Mouse (Mus musculus) adrenal gland, adult 2 months (tissue): ENCODE measurements at regions not wholly inside any gene's neighbourhood (a gene's known extent, or its start where the extent isn't known, plus 50 kb on each side); places are given as distances from the start of the nearest gene placed in this dataset.

Experiments
- DNase-seq: peaks from one replicate; pipeline ENCODE4 v3.0.0; 2021

DNA sequence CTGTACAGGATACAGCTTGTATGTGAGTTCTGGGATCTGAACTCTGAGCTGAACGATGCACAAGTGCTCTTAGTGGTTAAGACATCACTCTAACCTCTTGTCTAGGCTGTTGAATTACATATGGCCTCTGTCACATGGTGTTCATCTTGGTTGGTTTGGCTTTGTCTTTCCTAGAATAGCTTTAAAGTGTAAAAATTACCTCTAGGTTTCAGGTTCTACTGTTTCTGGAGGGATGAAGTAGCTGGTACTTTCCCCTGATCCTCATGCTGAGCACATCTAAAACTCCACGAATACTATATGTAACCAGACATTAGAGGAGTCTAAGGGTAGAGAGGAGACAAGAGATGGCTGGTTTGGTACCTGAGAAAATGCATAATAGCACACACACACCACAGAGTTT lies 271.1 kb upstream of the Hs6st1 start:
- DNase-seq = no peak

GRCm38 (mm10) chr1:35797526-35797925 lies 270.7 kb upstream of the Hs6st1 start:
- DNase-seq = no peak

GRCm38 (mm10) chr1:35805546-35805945 lies 262.7 kb upstream of the Hs6st1 start:
- DNase-seq = no peak

GRCm38 (mm10) chr1:35806329-35806728 lies 261.9 kb upstream of the Hs6st1 start:
- no peak for DNase-seq

- DNase-seq = peak; percentile 4
These were observed 261.5 kb upstream of the Hs6st1 start for GRCm38 (mm10) chr1:35806731-35807130.

DNA sequence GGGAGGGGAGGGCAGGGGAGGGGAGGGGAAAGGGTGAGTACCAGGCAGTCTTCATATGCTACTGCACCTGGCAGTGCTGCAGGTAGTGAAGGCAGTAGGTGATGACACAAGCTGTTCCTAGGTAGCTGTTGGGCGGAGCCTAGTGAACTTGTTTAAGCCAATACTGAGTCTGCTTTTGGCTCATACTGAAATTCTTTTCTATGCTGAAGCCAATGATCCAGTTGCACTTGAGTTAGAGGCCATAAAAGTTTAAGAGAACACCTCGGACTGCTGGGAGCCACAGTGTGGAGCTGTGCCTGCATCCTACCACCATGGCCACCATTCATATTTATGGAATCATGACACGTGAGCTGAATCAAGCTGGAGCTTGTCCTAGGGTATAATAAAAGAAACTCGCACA lies 259.3 kb upstream of the Hs6st1 start:
- DNase-seq = no peak

GRCm38 (mm10) chr1:35809341-35809740 lies 258.9 kb upstream of the Hs6st1 start:
- DNase-seq = no peak

DNA sequence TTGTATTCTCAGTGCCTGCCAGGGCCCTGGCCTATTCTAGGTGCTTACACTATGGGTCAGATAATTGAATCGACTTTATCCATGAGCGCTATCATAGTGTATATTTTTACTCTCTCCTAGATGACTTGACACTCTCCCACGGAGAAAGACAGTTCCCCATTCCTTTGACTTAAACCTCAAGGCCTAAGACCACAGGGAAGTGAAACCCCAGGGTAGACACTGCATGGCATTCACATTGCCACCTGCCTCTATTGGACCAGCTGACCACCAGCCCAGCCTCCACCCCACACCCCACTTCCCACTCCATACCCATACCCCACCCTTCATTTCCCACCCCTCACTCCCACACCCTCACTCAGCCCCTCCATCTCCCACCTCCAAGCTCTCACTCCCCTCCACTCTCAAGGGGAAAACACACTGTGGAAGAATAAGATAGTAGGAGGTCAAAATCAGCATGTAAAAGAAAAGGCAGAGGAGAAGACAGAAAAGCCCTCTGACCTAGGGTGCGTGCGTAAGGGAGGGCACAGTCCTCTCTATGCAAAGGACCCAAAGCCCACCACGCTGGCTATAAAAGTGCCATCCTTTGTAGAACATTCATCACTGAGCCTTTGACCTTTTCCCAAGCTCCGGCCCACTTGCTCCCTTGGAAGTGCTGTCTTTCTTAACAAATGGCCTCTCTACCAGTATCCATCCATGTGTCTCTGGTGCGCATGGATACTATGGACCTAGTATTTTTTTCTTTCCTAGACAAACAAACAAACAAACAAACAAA lies 257.4 kb upstream of the Hs6st1 start:
- DNase-seq = no peak

DNA sequence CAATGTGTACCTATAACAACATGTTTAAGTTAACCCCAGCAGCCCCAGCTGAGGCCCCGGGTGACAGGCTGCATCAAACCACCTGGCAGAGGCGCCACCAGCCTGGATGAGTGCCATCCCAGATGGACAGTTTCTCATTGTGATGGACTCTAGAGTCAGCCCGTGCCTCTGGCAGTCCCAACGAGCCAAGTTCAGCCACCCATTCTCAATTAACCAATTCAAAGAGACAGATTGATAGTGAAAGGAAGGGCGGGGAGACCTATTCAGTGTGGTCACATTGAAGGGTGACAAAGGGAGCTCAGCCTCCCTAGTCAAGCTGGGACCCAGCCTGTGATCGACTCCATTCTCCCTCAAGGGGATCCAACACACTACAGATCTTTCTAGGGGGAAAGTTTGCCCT lies 256.8 kb upstream of the Hs6st1 start:
- DNase-seq = no peak

GRCm38 (mm10) chr1:35811795-35812194 lies 256.4 kb upstream of the Hs6st1 start:
- no peak for DNase-seq

DNA sequence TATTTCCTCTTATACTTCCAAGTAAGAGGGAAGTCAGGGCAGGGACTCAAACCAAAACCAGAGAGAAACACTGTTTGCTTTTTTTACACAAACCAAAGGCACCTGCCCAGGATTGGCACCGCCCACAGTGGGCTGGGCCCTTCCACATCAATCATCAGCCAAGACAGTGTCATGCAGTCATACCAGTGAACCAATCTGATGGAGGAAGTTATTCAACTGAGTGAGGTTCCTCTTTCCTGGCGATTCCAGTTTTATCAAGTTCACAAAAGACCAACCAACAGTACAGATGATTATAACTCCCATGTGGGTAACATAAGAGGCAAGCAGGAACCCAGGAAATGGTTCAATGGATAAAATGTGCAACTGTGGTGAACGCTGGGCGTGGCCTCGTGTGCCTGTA lies 254.6 kb upstream of the Hs6st1 start:
- DNase-seq = no peak

DNA sequence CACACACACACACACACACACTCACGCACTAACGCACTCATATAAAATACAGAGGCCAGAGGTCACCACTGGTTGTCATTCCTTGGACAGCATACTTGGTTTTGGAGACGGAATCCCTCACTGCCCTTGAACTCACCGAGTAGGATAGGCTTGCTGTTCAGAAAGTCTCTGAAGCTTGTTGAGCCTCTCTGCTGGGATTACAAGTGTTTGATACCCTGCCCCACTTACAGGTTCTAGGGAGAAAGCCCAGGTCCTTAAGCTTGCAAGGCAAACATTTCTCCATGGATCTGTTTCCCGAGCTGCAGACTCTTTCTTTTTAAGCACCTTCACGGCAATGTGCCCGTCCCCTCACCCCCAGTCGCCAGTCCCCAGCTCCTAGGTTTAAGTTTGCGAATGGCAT lies 254.0 kb upstream of the Hs6st1 start:
- no peak for DNase-seq

GRCm38 (mm10) chr1:35814751-35815150 lies 253.4 kb upstream of the Hs6st1 start:
- no peak for DNase-seq

DNA sequence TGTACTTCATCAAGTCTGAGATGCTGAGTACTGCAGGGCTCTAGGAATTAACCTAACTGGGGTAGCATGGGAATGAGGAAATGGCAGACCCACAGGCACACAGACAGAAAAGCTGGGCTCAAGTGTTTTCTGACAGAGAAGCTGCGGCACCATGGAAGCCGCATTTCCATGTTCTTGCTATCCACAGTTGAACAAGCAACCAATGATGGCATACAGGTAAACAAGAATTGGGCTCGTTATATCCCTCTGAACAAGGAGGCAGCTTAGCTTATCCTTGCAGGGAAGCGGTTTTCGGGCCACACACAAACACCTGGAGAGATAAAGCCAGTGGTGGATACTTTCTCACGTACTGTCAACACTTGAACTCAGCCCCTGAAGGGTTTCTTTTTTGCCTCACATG lies 246.4 kb upstream of the Hs6st1 start:
- no peak for DNase-seq

- DNase-seq = no peak
These were observed 245.6 kb upstream of the Hs6st1 start for GRCm38 (mm10) chr1:35822376-35823202.

DNA sequence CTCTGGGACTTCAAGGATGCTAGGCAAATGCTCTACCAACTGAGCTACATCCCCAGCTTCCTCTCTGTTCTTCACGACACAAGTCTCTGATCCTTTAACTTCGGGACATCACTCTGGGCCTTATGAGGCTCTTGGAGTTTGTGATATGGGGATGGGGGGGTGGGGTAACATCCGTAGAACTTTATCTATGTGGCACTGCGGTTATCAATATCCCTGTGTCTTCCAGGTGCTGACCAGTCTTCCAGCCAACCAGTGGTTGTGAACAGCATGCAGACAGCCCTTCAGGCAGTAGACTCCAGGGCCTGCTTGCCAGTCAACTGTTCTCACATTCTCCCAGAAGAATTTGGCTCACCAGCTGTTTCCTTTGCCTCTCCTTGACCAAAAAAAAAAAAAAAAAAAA lies 244.7 kb upstream of the Hs6st1 start:
- DNase-seq = no peak

- no peak for DNase-seq
These were observed 244.0 kb upstream of the Hs6st1 start for GRCm38 (mm10) chr1:35823981-35824880.

DNA sequence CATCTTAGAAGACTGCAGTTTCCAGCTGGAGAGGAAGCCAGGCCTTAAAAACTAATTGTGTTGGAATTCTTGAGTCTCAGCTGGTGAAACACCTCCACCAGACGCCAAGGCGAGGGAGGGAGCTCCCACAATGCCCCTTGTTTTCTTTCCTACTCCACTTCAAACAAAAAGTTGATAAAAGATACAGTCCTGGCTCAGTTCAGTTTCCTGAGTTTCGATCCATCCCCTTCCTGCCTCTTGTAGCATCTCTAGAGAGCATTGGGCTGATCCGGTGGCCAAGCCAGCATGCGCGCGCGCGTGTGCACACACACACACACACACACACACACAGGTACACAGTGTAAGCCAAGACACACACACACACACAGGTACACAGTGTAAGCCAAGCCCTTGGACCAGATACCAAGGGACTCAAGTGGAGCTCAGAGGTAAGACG lies 242.7 kb upstream of the Hs6st1 start:
- no peak for DNase-seq

DNA sequence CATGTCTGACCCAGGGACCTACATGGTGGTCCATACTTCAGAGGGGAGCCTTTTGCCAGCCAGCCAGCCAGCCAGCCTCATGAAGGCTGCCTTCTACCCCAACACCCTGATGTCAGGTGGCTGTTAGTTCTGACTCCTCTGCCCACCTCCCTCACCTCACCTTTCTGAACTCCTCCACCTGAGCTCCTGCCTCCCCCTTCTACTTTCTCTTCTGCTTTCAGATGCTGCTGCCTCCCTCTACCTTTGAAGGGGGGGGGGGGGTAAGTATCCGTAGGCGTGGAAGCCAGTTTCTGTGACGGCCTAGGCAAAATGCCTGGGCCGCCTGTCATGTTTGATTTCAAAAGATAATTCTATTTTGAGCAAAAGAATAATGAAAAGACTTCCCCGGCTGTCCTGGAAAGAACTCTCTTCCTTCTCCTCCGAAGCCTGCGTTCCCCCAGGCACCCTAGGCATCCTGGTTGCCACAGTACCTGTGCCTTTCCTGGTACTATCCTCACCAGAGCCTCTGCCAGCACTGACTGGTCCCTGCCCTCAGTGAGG lies 241.6 kb upstream of the Hs6st1 start:
- DNase-seq = no peak

- DNase-seq = no peak
These were observed 240.7 kb upstream of the Hs6st1 start for GRCm38 (mm10) chr1:35827471-35827870.

DNA sequence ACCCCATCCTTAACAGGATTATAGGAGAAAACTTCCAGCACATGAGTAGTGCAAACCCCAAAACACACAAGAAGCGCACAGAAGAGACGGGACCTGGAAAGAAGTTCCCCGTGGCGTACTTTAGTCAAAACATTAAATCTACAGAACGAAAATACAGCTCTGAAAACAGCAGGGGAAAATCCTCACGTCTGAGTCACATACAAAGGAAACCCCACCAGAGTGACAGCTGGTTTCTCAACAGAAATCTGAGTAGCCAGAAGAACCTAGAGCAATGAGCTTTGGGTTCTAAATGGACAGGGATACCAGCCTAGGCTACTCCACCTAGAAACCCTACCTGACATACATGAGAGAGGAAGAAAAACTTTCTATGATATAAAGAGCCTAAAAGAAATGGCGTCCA lies 234.0 kb upstream of the Hs6st1 start:
- no peak for DNase-seq

DNA sequence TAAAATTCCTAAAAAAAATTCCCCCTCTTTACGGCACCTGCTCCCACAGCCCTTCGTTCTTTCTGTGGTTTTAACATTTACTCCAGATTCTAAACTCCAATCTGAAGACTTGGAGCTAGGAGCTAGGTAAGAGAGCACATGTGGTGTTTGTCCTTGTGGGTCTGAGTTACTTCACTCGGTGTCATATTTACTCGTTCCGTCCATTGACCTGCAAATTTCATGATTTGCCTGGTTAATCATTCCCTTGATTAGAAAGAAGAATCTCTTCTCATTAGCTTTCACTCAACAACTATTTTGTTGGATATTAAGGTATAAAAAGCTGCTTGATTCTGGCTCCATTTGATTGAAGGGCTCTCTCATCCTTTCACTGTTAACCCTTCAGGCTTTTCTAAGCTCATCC lies 231.6 kb upstream of the Hs6st1 start:
- no peak for DNase-seq
